Mouse (Mus musculus): Measurements from ENCODE around the gene Rac1. TPM values are rescaled to one million over a fixed set of nuclear protein-coding genes. Genes with fewer than 3 reads are reported as not detected.
"Not testable (repeated sequence)": the region's sequence is repeated elsewhere in the genome, so short reads cannot be mapped to it uniquely, and the experiment has no call there.

Rac1 gene
- total RNA-seq, 2 experiments from 2014 or later: 444 to 449 TPM

DNA sequence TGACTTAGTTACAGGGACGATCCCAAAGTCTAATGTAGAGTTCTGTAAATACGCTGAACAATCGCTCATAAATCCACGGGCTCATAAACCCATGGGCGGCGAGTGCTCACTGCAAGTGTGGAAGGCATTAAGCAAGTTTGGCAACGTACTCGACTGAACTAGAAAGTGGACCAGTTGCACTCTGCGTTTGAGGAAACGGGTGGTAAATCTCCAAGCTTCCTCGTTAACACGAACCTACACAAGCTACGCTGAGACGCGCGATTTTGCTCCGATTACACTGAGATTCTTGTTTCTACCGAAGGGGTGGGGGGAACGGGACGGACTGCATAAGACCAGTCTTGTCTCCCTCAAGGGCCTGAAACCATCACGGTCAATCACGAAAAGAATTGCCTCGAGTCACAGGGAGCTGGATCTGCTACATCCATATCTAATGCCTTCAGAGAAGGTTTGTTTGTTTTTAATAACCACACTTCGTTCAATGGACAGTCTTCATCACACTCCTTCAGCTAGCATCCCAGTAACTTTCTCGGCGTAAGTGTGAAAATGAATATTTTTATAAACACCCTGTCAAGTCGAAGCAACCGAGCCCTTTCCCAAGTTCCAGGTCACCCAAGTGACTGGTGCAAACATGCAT is 1.0 kb downstream of the Rac1 start:
- DNase-seq (ENCODE audit: low spot score in 2 of 2): peak; percentile 39 to 40

DNA sequence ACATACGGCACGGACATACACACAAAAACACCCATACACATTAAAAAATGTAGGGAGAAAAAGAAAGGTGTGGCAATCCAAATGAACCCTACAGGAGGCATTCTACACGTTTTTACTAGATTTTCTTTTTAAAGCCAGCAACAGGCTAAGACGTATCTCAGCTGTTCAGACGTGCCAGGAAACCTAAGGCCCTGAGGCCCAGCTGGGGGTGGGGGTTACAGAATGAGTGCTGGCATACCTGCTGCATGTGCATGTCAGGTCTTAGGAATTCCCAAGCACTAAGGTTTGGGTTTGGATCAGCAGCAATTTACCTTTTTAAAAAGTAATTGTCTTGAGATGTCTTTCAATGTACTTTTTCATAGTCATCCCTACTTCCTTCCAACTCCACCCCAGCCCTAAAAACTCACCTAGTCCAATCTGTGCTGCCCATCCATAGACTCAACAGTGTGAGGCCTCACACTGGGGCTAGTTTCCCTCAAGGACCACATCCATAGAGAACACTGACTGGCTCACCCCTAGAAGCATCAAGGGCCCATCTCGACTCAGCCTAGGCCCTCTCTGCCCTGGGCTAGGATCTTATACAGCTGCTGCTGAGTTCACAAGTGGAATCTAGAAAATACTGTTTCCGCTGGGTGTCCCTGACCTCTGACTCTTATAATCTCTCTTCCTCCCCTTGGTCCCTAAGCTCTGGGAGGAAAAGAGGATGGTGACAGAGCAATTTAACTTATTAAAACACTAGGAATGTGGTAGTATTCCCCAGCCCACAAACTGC is 2.2 kb downstream of the Rac1 start:
- no peak for DNase-seq (ENCODE audit: low spot score in 2 of 2)

DNA sequence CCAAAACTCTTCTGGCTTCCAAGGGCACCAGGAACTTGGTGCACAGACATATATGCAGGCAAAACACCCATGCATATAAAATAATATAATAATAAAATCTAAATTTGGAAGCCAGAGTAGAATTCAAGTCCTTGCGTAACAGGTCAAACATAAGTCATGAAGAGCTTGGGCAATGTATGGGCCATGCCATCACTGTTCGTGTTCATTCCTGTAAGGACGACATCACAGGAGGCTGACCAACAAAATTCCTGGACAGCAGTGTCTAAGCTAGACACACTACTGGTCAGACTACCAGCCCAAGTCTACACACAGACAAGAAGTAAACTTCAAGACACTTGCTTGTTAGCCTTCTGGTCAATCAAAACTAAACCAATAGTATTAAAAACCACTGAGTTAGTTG is 5.0 kb downstream of the Rac1 start:
- no peak for DNase-seq (ENCODE audit: low spot score in 2 of 2)

DNA sequence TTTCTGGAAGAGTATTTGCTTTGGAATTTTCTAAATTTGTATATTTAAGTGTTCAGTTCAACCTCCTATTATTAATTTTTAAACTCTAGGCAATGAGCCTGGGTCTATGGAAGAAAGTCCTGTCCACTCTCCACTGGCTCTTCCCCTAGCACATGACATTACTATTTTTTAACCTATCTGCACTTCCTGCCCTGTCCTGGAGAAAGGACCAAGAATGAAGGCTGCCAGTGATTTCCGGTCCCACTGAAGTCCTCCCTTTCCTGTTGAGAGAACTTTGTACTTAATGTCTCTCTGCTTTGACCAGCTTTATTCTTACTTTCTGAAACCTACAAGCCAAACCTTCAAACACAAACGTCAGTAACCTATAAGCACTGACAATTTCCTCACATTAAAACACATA is 7.4 kb downstream of the Rac1 start:
- no peak for DNase-seq (ENCODE audit: low spot score in 2 of 2)

DNA sequence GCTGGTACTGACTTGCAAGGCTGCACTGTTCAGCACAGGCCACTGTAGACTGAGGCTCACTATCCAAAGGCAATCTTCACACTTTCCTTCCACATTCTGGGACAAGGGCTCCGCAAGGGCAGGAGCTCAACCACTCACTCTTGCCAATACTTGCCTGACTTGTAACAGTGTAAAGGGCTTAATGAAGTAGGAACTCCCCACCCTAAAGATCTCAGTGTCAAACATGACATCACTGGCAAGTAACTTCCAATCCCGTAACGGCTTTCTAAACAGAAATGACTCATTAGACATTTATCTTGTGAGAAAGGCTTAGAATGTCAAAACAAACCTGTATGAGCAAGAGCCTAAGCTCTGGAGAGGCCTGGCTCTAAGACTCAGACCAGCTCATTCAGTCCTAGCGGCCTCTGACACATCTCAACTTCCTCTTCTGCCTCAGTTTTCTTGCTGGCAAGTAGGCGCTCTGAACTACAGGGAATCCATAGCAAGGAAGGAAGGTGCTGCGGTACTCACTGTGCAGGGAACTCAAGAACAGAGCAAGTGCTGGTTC is 9.7 kb downstream of the Rac1 start:
- DNase-seq (ENCODE audit: low spot score in 2 of 2): no peak

DNA sequence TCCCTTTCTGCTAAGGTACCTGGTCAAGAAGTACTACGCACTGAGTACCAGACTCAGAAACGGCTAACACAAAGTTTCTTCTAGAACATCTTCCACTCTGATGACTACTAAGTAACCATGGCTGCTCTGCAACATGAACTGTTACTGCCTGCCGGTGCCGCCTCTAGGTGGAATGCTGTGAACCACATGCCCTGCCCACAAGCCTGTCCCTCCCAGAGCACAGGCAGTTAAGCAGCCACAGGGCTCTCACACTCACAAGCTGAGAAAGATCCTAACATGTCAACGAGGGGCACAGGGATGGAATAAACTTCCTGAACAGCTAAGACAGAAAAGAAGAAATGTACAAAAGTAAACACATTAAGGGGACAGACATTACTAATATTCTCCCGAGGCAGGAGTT is 10.4 kb downstream of the Rac1 start:
- DNase-seq (ENCODE audit: low spot score in 2 of 2): no peak

DNA sequence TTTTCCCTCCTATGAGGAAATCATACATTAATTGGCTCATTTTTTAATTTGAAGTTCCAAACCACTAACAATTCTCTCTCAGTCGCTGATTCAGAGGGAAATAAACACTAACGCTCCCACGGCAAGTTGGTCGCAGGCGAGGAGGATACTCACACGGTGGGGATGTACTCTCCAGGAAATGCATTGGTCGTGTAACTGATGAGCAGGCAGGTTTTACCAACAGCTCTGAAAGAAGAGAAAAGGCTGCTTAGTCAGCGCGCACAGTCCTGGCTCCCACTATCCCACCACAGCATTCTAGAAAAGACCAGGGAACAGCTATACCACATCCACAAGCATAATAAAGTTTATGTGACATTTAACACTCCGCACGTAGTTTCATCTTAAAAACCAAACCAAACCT is 10.8 kb downstream of the Rac1 start:
- DNase-seq (ENCODE audit: low spot score in 2 of 2): no peak

DNA sequence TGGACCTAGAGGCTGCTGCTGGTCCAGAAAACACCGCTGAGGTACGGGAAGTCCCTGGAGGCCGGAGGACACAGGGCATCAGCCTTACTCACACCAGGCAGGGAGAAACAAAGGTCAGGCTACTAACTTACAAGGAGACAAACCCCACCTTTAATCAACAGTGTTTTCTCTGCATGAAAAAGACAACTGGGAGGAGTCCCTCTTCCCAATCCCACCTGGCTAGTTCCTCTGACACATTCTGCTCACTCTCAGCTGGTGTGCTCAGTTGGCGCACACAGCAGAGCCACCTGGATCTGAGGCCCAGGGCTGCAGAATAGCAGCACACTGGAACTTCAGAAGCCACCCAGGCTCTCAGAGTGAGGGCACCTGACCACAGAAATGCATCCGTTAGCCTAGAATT is 13.0 kb downstream of the Rac1 start:
- DNase-seq (ENCODE audit: low spot score in 2 of 2): no peak

DNA sequence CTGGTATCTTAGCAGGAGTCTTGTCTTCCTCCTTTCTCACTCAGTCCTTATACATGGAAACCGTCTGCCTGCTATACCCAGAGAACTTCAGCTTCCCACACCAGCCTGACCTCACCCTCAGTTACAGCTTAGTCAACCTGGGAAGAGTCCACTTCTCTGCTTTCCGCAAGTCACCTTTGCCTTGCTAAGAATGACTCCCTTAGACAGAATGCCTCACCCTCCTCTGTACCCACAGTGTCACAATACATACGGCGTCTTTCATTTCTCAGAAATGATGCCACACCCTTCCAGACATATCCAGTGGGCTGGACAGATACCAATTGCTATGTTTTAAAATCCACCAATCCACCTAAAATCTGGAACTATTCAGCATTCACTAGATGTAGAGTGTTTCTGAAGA is 15.5 kb downstream of the Rac1 start:
- DNase-seq (ENCODE audit: low spot score in 2 of 2): no peak

DNA sequence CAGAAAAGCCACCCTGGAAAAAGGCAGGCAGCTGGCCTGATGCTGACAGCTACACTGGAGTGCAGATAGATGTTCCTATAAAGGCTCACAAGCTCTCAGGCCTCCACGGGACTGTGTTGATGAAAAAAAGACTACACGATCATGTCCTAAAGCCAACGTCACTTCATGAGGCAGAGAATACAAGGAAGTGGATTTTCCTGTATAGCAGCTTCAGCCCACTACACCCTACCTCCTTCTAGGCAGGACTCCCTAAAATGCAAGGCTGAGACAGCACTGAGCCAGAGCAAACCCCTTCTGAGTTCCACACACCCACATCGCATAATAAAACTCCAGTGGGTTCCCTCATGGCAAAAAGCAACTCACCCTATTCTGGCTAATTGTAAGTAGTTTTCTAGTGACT is 16.3 kb downstream of the Rac1 start:
- no peak for DNase-seq (ENCODE audit: low spot score in 2 of 2)

DNA sequence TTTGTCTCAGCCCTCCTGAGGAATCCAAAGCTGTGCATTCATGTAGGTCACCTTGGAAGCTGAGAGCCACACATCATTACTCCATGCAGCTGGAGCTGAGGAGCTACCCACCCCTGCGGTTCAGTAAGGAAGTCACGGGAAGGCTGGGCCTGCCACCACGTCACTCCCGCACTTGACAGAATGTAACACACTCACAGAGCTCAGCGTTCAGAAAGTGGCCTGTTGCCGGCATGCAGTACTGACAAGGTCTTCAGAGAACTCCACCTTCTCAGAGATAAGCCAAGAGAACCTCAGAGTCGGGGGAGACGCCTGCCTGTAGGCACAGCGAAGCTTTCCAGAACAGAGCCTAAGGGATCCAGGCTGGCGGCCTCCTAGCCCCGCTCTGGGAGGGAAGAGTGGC is 18.1 kb downstream of the Rac1 start:
- no peak for DNase-seq (ENCODE audit: low spot score in 2 of 2)

DNA sequence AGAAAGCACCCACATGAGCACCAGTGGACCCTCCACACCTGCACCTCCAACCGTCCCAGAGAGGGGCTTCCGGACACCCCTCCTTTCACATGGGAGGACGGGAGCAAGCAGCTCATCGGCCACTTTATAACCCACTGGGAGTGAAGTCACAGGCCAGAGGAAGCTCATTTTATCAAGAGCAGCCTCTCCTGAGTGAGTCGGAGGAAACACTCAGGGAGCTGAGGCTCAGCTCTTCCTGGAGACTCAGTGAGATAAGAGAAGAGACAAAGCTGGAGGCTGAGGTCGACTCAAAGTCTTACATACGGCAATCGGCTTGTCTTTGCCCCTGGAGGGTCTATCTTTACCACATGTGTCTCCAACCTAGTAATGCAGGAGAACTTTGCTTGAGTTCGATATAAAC is 18.5 kb downstream of the Rac1 start:
- no peak for DNase-seq (ENCODE audit: low spot score in 2 of 2)

DNA sequence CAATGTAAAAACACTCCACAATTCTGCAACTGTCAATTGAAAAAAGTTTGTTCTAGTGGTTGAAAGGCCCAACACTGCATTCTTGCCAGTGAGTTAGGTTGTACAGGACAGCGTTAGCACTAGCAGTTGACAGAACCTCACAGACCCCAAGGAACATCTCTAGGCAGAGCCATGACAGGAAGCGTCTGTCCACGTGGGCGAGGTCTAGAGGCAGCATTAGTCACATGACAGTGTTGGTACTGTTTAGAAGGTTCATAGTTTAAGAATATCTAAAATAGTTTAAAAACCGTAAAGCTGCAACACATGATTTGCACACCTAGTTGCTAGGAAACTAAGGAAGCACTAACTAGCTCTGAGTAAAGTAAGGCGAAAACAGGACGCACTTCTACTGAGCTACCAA is 22.3 kb downstream of the Rac1 start:
- no peak for DNase-seq (ENCODE audit: low spot score in 2 of 2)

DNA sequence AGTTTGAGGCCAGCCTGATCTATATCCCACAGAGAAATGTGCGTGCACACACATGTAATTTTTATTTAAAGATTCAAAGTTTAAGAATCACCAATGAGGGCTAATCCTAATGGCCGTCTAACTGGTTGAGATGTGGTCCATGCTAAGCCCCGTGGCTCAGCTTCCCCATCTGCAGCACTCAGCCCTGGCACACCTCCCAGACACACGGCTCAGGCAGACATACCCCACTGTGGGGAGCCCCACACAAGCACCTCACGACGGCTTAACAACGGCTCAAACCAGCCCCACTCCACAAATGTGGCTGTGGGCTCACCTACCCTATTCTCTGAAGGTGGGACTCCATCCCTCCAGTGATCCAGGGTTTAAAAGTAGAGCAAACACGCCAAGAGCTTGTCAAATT is 22.8 kb downstream of the Rac1 start:
- DNase-seq (ENCODE audit: low spot score in 2 of 2): no peak

DNA sequence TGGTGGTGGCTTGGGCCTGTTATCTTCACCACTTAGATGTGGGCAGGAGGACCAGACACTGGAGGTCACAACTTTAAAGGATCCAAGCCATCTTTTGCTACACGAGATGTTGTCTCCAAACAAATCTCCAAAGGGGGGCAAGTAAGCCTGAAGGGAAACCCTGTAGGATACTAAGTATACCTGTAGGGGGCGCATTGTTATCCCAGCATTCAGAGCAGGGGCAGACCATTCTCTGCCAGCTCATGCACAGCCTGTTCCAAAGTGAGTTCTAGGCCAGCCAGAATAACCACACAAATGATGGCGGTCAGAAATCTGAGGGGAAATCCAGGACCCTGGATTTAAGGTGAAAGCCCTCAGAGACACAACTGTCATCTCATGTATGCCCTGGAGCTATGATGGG is 23.4 kb downstream of the Rac1 start:
- no peak for DNase-seq (ENCODE audit: low spot score in 2 of 2)

DNA sequence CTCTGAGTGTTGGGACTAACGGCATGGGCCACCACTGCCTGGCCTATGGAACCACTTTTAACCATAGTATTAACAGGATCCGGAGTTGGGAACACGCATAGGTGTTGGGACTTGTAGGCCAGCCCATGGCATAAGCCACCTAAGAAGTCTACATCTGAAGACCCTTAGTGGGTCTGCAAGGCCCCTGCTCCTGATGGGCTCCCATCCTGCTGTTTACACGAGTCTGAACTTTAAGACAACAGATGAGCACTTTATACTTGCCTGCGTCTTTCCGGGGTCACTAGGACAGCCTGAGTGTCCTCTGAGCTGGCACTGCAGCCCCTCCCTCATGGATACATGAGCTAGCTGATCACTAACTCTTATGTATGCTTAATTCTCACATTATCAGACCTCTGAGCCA is 24.1 kb downstream of the Rac1 start:
- DNase-seq (ENCODE audit: low spot score in 2 of 2): no peak

DNA sequence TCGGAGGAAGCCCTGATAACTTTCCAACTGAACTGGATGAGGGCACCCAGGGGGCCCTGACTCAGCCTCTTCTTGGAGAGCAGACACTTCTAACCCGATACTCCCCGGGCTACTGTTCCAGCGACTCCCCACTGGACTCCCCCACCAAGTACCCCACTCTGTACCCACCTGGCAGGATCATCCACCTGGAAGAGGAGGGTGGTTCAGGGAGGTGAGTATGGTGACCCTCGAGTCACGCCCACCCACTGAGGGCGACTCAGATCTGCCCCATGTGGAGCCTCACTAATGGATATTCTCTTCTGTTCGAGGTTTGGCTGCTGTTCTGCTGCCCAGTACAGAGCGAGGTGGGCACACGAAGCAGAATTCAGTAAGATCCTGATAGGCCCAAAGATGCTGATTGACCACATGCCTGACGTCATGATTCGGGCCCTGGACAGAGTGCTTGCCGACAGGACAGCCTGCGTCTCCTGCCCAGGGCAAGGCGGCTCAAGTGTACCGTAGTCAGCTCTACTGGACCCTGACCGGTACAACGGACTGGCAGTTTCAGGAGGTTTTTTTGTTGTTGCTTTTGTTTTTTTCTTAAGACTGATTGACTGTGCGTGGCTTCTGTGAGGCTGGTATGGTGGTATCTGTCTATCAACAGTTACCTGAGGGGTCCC is 24.8 kb downstream of the Rac1 start:
- DNase-seq (ENCODE audit: low spot score in 2 of 2): no peak

DNA sequence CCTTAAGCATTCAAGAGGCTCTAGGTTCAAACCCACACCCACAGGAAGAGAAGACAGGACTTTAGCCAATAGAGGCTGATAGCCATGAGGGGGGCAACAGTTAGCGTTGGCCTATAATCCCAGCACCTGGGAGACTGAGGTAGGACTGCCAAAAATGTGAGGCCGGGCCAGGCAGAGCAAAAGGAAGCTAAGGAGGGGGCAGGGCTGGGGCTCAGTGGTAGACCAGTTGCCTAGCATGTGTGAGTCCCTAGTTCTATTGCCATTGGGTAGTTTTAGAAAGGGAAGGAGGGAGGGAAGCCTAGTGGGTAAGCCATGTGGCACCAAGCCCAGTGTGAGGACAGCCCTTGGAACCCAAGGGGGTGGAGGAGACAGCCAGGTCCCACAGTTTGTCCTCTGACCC is 26.2 kb downstream of the Rac1 start:
- peak; percentile 26 to 53 for DNase-seq (ENCODE audit: low spot score in 2 of 2)

DNA sequence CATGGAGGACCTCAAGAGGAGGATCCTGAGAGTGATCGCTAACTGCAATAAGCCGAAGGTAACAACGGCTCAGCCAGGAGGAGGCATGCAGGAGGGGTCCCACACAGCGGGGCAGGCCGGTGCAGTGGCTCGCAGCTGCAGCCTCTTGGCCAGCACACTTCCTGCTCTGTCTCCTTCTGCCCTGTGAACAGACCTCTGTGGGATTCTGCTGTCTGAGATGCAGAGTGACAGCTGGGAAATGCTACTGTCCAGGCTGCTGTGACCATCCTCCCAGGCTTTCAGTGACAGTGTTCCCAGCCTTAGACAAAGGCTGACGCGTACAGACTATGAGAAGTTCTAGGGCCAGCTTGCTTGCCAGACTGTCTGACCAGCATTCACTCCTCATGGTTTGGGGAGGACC is 26.7 kb downstream of the Rac1 start:
- DNase-seq (ENCODE audit: low spot score in 2 of 2): no peak

DNA sequence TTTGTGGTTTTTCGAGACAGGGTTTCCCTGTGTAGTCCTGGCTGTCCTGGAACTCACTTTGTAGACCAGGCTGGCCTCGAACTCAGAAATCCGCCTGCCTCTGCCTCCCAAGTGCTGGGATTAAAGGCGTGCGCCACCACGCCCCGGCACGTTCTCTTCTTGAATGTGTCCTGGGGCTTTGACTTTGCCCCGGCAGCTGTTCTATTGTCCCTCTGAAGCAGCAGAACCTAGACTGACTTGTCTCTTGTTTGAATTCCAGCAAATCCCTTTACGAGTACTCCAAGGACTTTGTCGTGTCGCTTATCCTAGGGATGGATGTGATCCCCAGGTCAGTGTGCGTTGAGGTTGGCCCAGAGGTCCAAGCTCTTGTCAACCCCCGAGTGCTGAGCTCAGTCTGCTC is 27.1 kb downstream of the Rac1 start:
- not testable (repeated sequence) for DNase-seq (ENCODE audit: low spot score in 2 of 2)

DNA sequence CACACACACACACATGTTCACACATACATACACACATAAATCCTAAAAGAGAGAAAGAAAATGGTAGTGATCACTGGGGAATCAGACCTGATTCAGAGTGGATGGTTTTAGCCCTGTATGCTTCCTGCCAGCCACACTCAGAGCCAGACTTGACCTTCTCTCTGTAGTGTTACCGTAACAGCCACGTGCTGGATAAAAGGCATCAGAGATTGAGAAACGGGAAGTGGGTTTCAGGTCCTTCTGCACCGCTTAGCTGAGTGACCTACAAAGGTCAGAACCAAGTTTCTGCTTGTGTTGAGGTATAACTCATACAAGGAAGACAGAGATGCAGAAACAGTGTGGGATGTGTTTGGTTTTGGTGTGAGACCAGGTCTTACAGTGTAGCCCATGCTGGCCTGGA is 28.1 kb downstream of the Rac1 start:
- no peak for DNase-seq (ENCODE audit: low spot score in 2 of 2)

DNA sequence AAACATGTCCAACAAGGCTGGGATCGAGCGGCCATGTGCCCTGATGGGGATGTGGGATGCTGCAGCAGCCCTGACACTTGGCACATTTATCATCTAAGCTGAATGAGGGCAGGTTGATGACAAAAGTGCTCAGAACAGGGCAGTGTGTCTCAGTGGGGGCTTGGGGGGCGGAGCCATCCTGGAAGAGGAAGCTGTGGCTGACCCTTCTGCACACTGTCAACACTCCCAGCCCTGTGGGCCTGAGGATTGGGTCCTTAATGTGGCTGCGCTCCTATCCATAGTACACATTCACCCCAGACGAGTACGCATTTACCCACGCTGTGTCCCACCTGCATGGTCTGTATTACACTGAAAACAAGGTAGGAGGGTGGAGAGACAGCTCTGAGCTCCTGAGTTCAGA is 28.6 kb downstream of the Rac1 start:
- no peak for DNase-seq (ENCODE audit: low spot score in 2 of 2)

Data from layer of hippocampus, postnatal 10 days (tissue).